Mouse (Mus musculus) CH12.LX (cell line): Measurements from ENCODE around the gene Pakap. TPM values are rescaled to one million over a fixed set of nuclear protein-coding genes. Genes with fewer than 3 reads are reported as not detected.
A peak's percentile ranks its signal among the peaks of the same experiment; 100 is the strongest.

Source experiments
- DNase-seq: peaks from one replicate; pipeline ENCODE4 v3.0.0-alpha.2; 2013; ENCODE audit errors: extremely low read depth
- H3K27ac ChIP-seq: 2 replicates; pipeline ENCODE4 v1.5.1; 2012; ENCODE audit warnings: low read depth, mild to moderate bottlenecking, control low read depth, moderate library complexity; ENCODE audit not compliant: insufficient read depth
- H3K27me3 ChIP-seq: replicated peaks from 2 replicates; pipeline ENCODE3; 2012; ENCODE audit warnings: inconsistent platforms
- H3K36me3 ChIP-seq, 2 experiments: replicated peaks in 1 of 2; 2 replicates each; pipeline versions ENCODE3 to v1.6.1; 2012; ENCODE audit warnings: inconsistent platforms in 1 of 2, low read length in 1 of 2, mild to moderate bottlenecking in 1 of 2, mixed read lengths in 1 of 2, moderate library complexity in 1 of 2; ENCODE audit not compliant: control insufficient read depth in 1 of 2, insufficient read depth in 1 of 2
- H3K4me1 ChIP-seq, 2 experiments: 2 replicates each; pipeline ENCODE4 v1.6.1; 2012; ENCODE audit warnings: inconsistent platforms in 1 of 2, moderate library complexity in 1 of 2; ENCODE audit not compliant: insufficient read depth in 2 of 2, control insufficient read depth in 1 of 2
- H3K4me2 ChIP-seq: 2 replicates; pipeline ENCODE4 v1.6.1; 2012; ENCODE audit warnings: low read depth, mild to moderate bottlenecking, control low read depth; ENCODE audit not compliant: poor library complexity, insufficient read depth, severe bottlenecking
- H3K4me3 ChIP-seq, 3 experiments: fragments of 150-350 bp in 1 of 3; sonication (generic) in 1 of 3; replicated peaks in 1 of 3; 2 replicates each; pipeline versions ENCODE3 to v1.5.1; 2011 to 2012; ENCODE audit warnings: low read depth in 2 of 3, low read length in 2 of 3, mild to moderate bottlenecking in 2 of 3, moderate library complexity in 2 of 3, control low read depth in 1 of 3, improper control_type of control experiment in 1 of 3, inconsistent platforms in 1 of 3, mixed read lengths in 1 of 3; ENCODE audit not compliant: poor library complexity in 1 of 3
- H3K79me2 ChIP-seq: replicated peaks from 2 replicates; pipeline ENCODE4 v1.6.1; 2012; ENCODE audit warnings: mild to moderate bottlenecking, moderate library complexity; ENCODE audit not compliant: control insufficient read depth, poor library complexity, insufficient read depth, severe bottlenecking; ENCODE audit errors: extremely low read depth
- H3K9ac ChIP-seq: 2 replicates; pipeline ENCODE4 v1.6.1; 2012; ENCODE audit warnings: low read depth, mild to moderate bottlenecking, control low read depth, moderate library complexity; ENCODE audit not compliant: insufficient read depth
- H3K9me3 ChIP-seq: replicated peaks from 2 replicates; pipeline ENCODE3; 2012; ENCODE audit warnings: low read length, inconsistent platforms, mixed read lengths
- BHLHE40 ChIP-seq: IDR thresholded peaks from 2 replicates; pipeline ENCODE4 v1.6.1; 2011; ENCODE audit warnings: mild to moderate bottlenecking, low read depth, low read length, improper control_type of control experiment
- CHD1 ChIP-seq: IDR thresholded peaks from 2 replicates; pipeline ENCODE4 v1.6.1; 2012; ENCODE audit warnings: low read depth, low read length, improper control_type of control experiment, inconsistent platforms
- CHD2 ChIP-seq: IDR thresholded peaks from 2 replicates; pipeline ENCODE4 v1.6.1; 2011; ENCODE audit warnings: low read length, improper control_type of control experiment
- ELF1 ChIP-seq: IDR thresholded peaks from 2 replicates; pipeline ENCODE4 v1.6.1; 2014; ENCODE audit warnings: low read depth, mild to moderate bottlenecking, inconsistent platforms, low read length, improper control_type of control experiment
- EP300 ChIP-seq: IDR thresholded peaks from 2 replicates; pipeline ENCODE4 v1.6.1; 2011; ENCODE audit warnings: low read length, improper control_type of control experiment
- ETS1 ChIP-seq: conservative IDR thresholded peaks from 2 replicates; pipeline ENCODE4 v1.6.1; 2012; ENCODE audit warnings: low read depth, mild to moderate bottlenecking, inconsistent platforms, low read length, improper control_type of control experiment, moderate library complexity
- GABPA ChIP-seq: IDR thresholded peaks from 2 replicates; pipeline ENCODE4 v1.6.1; 2012; ENCODE audit warnings: low read depth, low read length, improper control_type of control experiment, inconsistent platforms; ENCODE audit not compliant: insufficient replicate concordance
- IRF4 ChIP-seq: IDR thresholded peaks from 2 replicates; pipeline ENCODE4 v1.6.1; 2014; ENCODE audit warnings: low read depth, mild to moderate bottlenecking, inconsistent platforms, low read length, improper control_type of control experiment
- JUND ChIP-seq: conservative IDR thresholded peaks from 2 replicates; pipeline ENCODE4 v1.6.1; 2011; ENCODE audit warnings: low read depth, low read length, improper control_type of control experiment
- MAFK ChIP-seq: IDR thresholded peaks from 2 replicates; pipeline ENCODE4 v1.6.1; 2011; ENCODE audit warnings: low read length, improper control_type of control experiment; ENCODE audit not compliant: insufficient replicate concordance
- MAX ChIP-seq: IDR thresholded peaks from 2 replicates; pipeline ENCODE4 v1.6.1; 2011; ENCODE audit warnings: low read length, improper control_type of control experiment
- MAZ ChIP-seq: IDR thresholded peaks from 2 replicates; pipeline ENCODE4 v1.6.1; 2012; ENCODE audit warnings: low read depth, mild to moderate bottlenecking, inconsistent platforms, low read length, improper control_type of control experiment, moderate library complexity
- MEF2A ChIP-seq: IDR thresholded peaks from 2 replicates; pipeline ENCODE4 v1.6.1; 2014; ENCODE audit warnings: low read depth, mild to moderate bottlenecking, inconsistent platforms, low read length, improper control_type of control experiment, borderline replicate concordance
- MXI1 ChIP-seq: IDR thresholded peaks from 2 replicates; pipeline ENCODE4 v1.6.1; 2011; ENCODE audit warnings: mild to moderate bottlenecking, low read depth, low read length, improper control_type of control experiment
- MYC ChIP-seq: IDR thresholded peaks from 2 replicates; pipeline ENCODE4 v1.6.1; 2011; ENCODE audit warnings: low read depth, mild to moderate bottlenecking, improper control_type of control experiment, low read length
- NRF1 ChIP-seq: IDR thresholded peaks from 2 replicates; pipeline ENCODE4 v1.6.1; 2014; ENCODE audit warnings: low read depth, mild to moderate bottlenecking, inconsistent platforms, low read length, improper control_type of control experiment, moderate library complexity
- PAX5 ChIP-seq: IDR thresholded peaks from 2 replicates; pipeline ENCODE4 v1.6.1; 2012; ENCODE audit warnings: low read length, inconsistent platforms, mixed read lengths
- POLR2A ChIP-seq: IDR thresholded peaks from 2 replicates; pipeline ENCODE4 v1.6.1; 2011; ENCODE audit warnings: low read depth, mild to moderate bottlenecking, improper control_type of control experiment, low read length
- RCOR1 ChIP-seq: conservative IDR thresholded peaks from 2 replicates; pipeline ENCODE4 v1.6.1; 2012; ENCODE audit warnings: low read depth, mild to moderate bottlenecking, inconsistent platforms, low read length, improper control_type of control experiment
- SIN3A ChIP-seq: IDR thresholded peaks from 2 replicates; pipeline ENCODE4 v1.6.1; 2012; ENCODE audit warnings: low read length, improper control_type of control experiment, inconsistent platforms
- TBP ChIP-seq: conservative IDR thresholded peaks from 2 replicates; pipeline ENCODE4 v1.6.1; 2011; ENCODE audit warnings: low read depth, low read length, improper control_type of control experiment
- TCF12 ChIP-seq: IDR thresholded peaks from 2 replicates; pipeline ENCODE4 v1.6.1; 2014; ENCODE audit warnings: low read depth, mild to moderate bottlenecking, inconsistent platforms, low read length, improper control_type of control experiment
- USF2 ChIP-seq: conservative IDR thresholded peaks from 2 replicates; pipeline ENCODE4 v1.6.1; 2011; ENCODE audit warnings: low read depth, low read length, improper control_type of control experiment
- dilution Hi-C: fragments of 300-500 bp; cut with MboI; formaldehyde crosslinking; loops from 2 replicates; pipeline ENCODE4 v1.14.3; 2020; ENCODE audit warnings: low sequenced_read_pairs; ENCODE audit not compliant: extremely low pct_unique_long_range_greater_than_20kb, extremely low pct_ligation_motif_present
- in situ Hi-C: fragments of 300-500 bp; cut with MboI; formaldehyde crosslinking; loops from 3 replicates; pipeline ENCODE4 v1.14.3; 2019; ENCODE audit warnings: low sequenced_read_pairs, low pct_ligation_motif_present, low pct_unique_long_range_greater_than_20kb, mixed read lengths
- polyA plus RNA-seq: library from polyadenylated mRNA; unstranded; fragments of >175 nt; gene quantifications from 2 replicates; pipeline ENCODE4 v1.2.1, GENCODE M21; 2012; ENCODE audit warnings: low read depth; ENCODE audit not compliant: insufficient read length
- total RNA-seq, 2 experiments: library from RNA; depleted of rRNA; stranded (reverse); fragments of 300-350 nt in 1 of 2; fragments of >200 nt in 1 of 2; gene quantifications; 2 replicates each; pipeline ENCODE4 v1.2.3; 2012 to 2014

Gene Pakap
- total and polyA plus RNA-seq, 3 experiments: 0.08 to 0.14 TPM; not detected in 1

GRCm38 (mm10) chr4:57862269-57862986 lies 294.4 kb downstream of the Pakap start:
- no peak overlapping the region for H3K27ac ChIP-seq
- dilution Hi-C loops (no loop called here), in situ Hi-C loops (no loop called here)
- H3K9ac ChIP-seq: no peak overlapping the region
- H3K4me2 ChIP-seq: peak overlapping the region; percentile 34; the same call in 1 of the 2 replicates
- H3K27me3 ChIP-seq: no peaks in the 10 kb centered on the region
- H3K79me2 ChIP-seq: no peaks in the 10 kb centered on the region
- H3K4me1 ChIP-seq: peaks cover 19 to 42% of the 10 kb centered on the region in 2 experiments
- TF ChIP-seq IRF4 (peak; percentile 85), MEF2A (peak; percentile 94), EP300 (peak; percentile 93), NRF1 (no peak), USF2 (no peak), ELF1 (peak; percentile 34; the same call in 1 of the 2 replicates), RCOR1 (no peak; the same call in 1 of the 2 replicates), CHD2 (peak; percentile 47; the same call in 1 of the 2 replicates), CHD1 (no peak), PAX5 (no peak), TBP (no peak), MXI1 (no peak), POLR2A (no peak), JUND (peak; percentile 43; the same call in 1 of the 2 replicates), ETS1 (peak; percentile 97), MYC (0 out of 2 replicates have a peak, but pooled peaks have one; percentile 47), BHLHE40 (peak; percentile 97), MAFK (peak; percentile 44; the same call in 1 of the 2 replicates), MAX (peak; percentile 33; the same call in 1 of the 2 replicates), GABPA (no peak), TCF12 (peak; percentile 93), SIN3A (peak; percentile 69; the same call in 1 of the 2 replicates), MAZ (no peak)
- TF ChIP-seq, all 38 proteins: peak for 13
- DNase-seq: peak; percentile 79
- H3K36me3 ChIP-seq: no peaks in the 10 kb centered on the region
- no peak overlapping the region for H3K4me3 ChIP-seq
- H3K9me3 ChIP-seq: no peaks in the 10 kb centered on the region
